Mouse (Mus musculus) liver, embryonic 12.5 days (tissue): ENCODE measurements around the gene Syf2. TPM values are rescaled to one million over a fixed set of nuclear protein-coding genes. Genes with fewer than 3 reads are reported as not detected.

ENCODE experiments used
- ATAC-seq: fragments of 200-750 bp; cut with Nextera tagmentation; 2 replicates; pipeline ENCODE4 v1.8.0; 2017; ENCODE audit warnings: moderate number of reproducible peaks, mild to moderate bottlenecking, moderate library complexity
- H3K27ac ChIP-seq: fragments of 300-500 bp; sonication (generic); 2 replicates; pipeline ENCODE4 v1.5.1; 2016; ENCODE audit warnings: mild to moderate bottlenecking
- H3K27me3 ChIP-seq: fragments of 300-500 bp; sonication (generic); replicated peaks from 2 replicates; pipeline ENCODE4 v1.6.1; 2016; ENCODE audit warnings: mild to moderate bottlenecking, moderate library complexity
- H3K36me3 ChIP-seq: fragments of 300-500 bp; sonication (generic); 2 replicates; pipeline ENCODE4 v1.6.1; 2016; ENCODE audit warnings: mild to moderate bottlenecking, moderate library complexity
- H3K4me1 ChIP-seq: fragments of 300-500 bp; sonication (generic); 2 replicates; pipeline ENCODE4 v1.6.1; 2016
- H3K4me2 ChIP-seq: fragments of 300-500 bp; sonication (generic); 2 replicates; pipeline ENCODE4 v1.6.1; 2016; ENCODE audit warnings: mild to moderate bottlenecking, moderate library complexity
- H3K4me3 ChIP-seq: fragments of 300-500 bp; sonication (generic); 2 replicates; pipeline ENCODE4 v1.5.1; 2016; ENCODE audit warnings: mild to moderate bottlenecking, moderate library complexity
- H3K9ac ChIP-seq: fragments of 300-500 bp; sonication (generic); 2 replicates; pipeline ENCODE4 v1.6.1; 2016; ENCODE audit warnings: mild to moderate bottlenecking, moderate library complexity
- H3K9me3 ChIP-seq: fragments of 300-500 bp; sonication (generic); replicated peaks from 2 replicates; pipeline ENCODE4 v1.6.1; 2016; ENCODE audit warnings: mild to moderate bottlenecking, moderate library complexity
- WGBS: fragments of 180-500 bp; shearing (Covaris S2); methylation state at CpG from one replicate; pipeline ENCODE4 v1.1.7; 2016; ENCODE audit not compliant: insufficient replicate concordance; 5-methylcytosine and 5-hydroxymethylcytosine counted together
- polyA plus RNA-seq: library from polyadenylated mRNA; unstranded; fragments of >200 nt; fragmentation: Nextera tagmentation; extraction: Ambion mirVana; gene quantifications from 2 replicates; pipeline ENCODE4 v1.2.1, GENCODE M21; 2016

Syf2 gene
- polyA plus RNA-seq, 1 experiment from 2014 or later: 70.8 TPM

DNA sequence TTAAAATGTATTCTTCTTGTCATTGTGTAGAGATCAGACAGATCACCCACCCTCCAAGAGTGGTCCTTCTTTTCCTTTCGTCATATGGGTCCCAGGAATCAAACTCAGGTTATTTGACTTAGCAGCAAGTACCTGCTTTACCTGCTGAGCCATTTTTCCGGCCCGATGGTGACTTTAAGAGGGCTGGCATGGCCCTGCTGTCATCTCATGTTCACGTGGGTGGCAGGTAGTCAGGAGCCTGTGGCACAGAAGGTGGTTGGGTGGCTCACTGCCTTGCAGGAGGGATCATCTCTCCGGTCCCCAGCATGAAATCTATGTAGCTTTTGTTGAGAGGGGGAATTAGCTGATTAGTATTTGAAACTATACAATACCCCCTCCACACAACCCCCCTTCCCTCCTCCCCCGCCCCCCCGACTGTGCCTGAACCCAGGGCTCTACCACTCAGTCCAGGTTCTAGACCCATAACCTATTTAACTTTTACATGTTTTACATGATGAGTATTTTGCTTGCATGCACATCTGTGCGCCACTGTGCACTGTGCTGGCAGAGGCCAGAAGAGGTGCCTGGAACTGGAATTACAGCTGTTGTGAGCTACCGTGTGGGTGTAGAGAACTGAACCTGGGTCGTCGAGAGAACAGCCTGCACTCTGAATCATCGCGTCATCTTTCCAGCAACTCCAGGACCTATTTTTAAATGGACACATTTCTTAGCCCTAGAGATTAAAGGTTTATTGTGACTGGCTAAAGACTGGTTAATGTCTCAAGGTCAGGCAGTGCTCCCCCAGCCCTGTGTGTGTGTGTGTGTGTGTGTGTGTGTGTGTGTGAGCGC is 15.3 kb upstream of the Syf2 start:
- peaks cover 64% of the 10 kb centered on the region for H3K4me1 ChIP-seq

DNA sequence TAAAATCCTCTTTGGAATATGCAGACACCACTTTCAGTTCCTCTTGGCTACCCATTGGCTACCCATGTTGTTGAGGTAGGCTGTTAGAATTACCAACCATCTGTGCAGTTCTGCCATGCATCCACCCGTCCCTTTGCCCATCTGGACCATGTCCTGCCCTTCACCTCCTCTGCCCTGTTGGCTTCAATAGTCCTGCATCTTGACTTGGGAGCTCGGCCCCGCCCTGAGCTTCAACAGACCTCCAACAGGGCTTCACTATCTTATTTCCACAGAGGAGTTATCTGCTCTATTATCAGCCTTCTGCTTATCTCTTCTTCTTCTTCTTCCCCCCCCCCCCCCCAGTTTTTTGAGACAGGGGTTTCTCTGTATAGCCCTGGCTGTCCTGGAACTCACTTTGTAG is 13.5 kb upstream of the Syf2 start:
- no peaks in the 10 kb centered on the region for H3K9me3 ChIP-seq
- H3K36me3 ChIP-seq: peaks cover 11% of the 10 kb centered on the region
- peak; percentile 40 for ATAC-seq
- H3K4me3 ChIP-seq: no peak overlapping the region
- 18% methylated on average over 3 of the region's 3 CpGs for WGBS
- peaks cover 71% of the 10 kb centered on the region for H3K4me1 ChIP-seq
- H3K27me3 ChIP-seq: no peaks in the 10 kb centered on the region
- H3K27ac ChIP-seq: peak overlapping the region; percentile 99
- peak overlapping the region; percentile 38 for H3K4me2 ChIP-seq
- H3K9ac ChIP-seq: peak overlapping the region; percentile 1; the same call in 1 of the 2 replicates

More for the DNA sequence above, 15.3 kb upstream of the Syf2 start:
- H3K27ac ChIP-seq: peak overlapping the region; percentile 99
- H3K27me3 ChIP-seq: no peaks in the 10 kb centered on the region
- peak overlapping the region; percentile 86 for H3K9ac ChIP-seq
- no peaks in the 10 kb centered on the region for H3K9me3 ChIP-seq
- ATAC-seq: no peak
- H3K4me3 ChIP-seq: peak overlapping the region; percentile 76
- peak overlapping the region; percentile 71 for H3K4me2 ChIP-seq
- 67% methylated on average over 14 of the region's 14 CpGs for WGBS
- peaks cover 27% of the 10 kb centered on the region for H3K36me3 ChIP-seq

DNA sequence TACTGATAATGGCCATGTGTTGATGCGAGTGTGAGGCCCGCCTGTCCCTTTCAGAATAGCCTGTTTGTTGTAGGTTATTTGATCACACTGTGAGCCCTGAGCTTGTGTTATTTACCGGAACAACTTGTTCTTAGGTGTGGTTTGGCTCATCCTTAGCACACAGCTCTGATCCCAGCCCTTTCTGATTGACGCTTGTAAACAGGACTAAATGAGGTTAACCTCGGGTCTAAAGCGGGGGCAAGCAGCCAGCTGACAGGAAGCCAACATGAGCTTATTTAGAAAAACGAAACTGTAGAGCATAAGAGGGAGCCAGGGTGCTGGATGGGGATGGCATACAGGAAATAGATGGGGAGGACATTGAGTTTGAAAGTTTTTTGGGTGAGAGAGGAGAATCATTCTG is 12.3 kb upstream of the Syf2 start:
- H3K9ac ChIP-seq: peak overlapping the region; percentile 45
- H3K4me2 ChIP-seq: no peak overlapping the region
- H3K36me3 ChIP-seq: no peaks in the 10 kb centered on the region

DNA sequence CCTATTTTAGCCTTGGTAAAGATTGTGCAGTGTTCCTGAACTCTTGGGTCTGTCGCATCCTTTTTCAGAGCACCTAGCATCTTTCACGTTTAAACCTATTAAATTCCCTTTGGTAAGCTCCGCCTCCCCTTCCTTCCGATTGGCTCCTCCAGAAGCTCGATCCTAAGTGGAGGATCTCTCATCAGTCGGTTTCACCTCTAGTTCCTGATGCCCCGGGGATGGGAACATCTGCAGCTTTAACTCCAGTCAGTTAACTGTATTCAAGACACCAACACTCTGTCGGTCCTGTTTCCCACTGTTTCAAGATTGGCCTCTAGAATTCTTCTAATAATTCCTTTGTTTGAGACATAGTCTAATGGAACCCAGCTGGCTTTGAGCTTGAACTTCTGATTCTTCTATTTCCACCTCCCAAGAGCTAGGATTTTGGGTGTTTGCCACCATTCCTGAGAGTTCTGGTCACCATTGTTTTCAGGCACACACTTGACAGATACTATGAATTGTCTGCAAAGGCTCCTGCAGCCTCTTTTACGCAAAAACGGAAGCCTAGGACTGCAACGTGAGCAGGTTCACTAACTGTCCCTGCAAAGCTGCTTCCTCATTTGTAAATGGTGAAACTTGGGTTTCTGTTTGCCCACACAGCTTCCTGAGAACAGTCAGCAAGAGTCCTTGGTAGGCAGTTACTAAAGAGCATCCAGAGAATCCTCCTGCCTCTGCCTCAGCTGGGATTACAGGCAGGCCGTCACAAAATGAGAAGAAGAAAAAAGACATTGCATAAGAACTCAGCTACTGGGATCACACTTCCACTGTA is 10.8 kb upstream of the Syf2 start:
- H3K9ac ChIP-seq: peak overlapping the region; percentile 40; the same call in 1 of the 2 replicates

More for the DNA sequence above, 12.3 kb upstream of the Syf2 start:
- peak overlapping the region; percentile 99 for H3K27ac ChIP-seq
- no peak for ATAC-seq
- no peaks in the 10 kb centered on the region for H3K27me3 ChIP-seq
- H3K4me3 ChIP-seq: no peak overlapping the region
- peaks cover 69% of the 10 kb centered on the region for H3K4me1 ChIP-seq
- 33% methylated on average over 7 of the region's 7 CpGs for WGBS
- H3K9me3 ChIP-seq: no peaks in the 10 kb centered on the region

DNA sequence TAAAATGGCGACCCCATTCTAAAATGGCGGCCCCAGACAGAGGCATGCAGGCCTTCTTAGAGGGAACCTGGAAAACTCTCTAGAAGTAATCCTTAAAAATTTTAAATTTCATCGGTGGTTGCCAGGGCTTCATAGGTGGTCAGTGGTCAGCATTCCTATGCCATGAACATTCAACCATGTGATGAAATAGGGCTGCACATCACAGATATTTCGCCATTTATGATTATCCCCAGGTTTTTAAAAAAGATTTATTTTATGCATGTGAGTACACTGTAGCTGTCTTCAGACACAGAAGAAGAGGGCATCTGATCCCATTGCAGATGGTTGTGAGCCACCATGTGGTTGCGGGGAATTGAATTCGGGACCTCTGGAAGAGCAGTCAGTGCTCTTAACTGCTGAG is 10.1 kb upstream of the Syf2 start:
- H3K4me2 ChIP-seq: no peak overlapping the region
- no peaks in the 10 kb centered on the region for H3K27me3 ChIP-seq
- ATAC-seq: no peak
- WGBS: 84% methylated on average over 6 of the region's 6 CpGs
- H3K36me3 ChIP-seq: peaks cover 18% of the 10 kb centered on the region
- H3K4me1 ChIP-seq: peaks cover 67% of the 10 kb centered on the region
- no peak overlapping the region for H3K4me3 ChIP-seq
- no peaks in the 10 kb centered on the region for H3K9me3 ChIP-seq
- peak overlapping the region; percentile 72; the same call in 1 of the 2 replicates for H3K27ac ChIP-seq
- H3K9ac ChIP-seq: no peak overlapping the region

More for the DNA sequence above, 10.8 kb upstream of the Syf2 start:
- Histone ChIP-seq H3K4me3 (no peak overlapping the region), H3K4me2 (peak overlapping the region; percentile 49), H3K27me3 (no peaks in the 10 kb centered on the region), H3K36me3 (peaks cover 11% of the 10 kb centered on the region), H3K4me1 (peaks cover 68% of the 10 kb centered on the region), H3K9me3 (no peaks in the 10 kb centered on the region), H3K27ac (peak overlapping the region; percentile 72)
- ATAC-seq: no peak
- 21% methylated on average over 12 of the region's 12 CpGs for WGBS

DNA sequence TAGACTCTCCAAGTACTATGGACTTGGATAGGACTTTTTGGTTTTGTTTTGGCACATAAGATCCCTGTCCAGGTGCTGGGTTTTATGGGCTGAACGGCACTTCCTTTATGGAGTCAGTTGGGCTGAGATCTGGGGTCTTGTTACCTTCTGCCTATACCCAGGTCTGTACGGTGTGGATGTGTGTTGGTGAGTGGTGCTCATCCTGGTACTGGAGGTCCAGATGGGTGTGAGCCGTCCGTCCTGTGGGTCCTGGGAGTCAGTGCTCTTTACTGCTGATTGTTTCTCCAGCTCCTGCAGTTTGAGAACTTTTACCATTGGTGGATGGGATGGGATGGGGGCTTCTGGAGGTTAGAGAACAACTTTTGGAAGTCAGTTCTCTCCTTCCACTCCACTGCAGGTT is 9.0 kb upstream of the Syf2 start:
- Histone ChIP-seq H3K36me3 (peaks cover 29% of the 10 kb centered on the region), H3K27ac (peak overlapping the region; percentile 99; the same call in 1 of the 2 replicates), H3K4me2 (no peak overlapping the region), H3K9me3 (no peaks in the 10 kb centered on the region), H3K4me3 (no peak overlapping the region), H3K4me1 (peaks cover 67% of the 10 kb centered on the region), H3K27me3 (no peaks in the 10 kb centered on the region), H3K9ac (no peak overlapping the region)
- 86% methylated on average over 4 of the region's 4 CpGs for WGBS
- no peak for ATAC-seq

DNA sequence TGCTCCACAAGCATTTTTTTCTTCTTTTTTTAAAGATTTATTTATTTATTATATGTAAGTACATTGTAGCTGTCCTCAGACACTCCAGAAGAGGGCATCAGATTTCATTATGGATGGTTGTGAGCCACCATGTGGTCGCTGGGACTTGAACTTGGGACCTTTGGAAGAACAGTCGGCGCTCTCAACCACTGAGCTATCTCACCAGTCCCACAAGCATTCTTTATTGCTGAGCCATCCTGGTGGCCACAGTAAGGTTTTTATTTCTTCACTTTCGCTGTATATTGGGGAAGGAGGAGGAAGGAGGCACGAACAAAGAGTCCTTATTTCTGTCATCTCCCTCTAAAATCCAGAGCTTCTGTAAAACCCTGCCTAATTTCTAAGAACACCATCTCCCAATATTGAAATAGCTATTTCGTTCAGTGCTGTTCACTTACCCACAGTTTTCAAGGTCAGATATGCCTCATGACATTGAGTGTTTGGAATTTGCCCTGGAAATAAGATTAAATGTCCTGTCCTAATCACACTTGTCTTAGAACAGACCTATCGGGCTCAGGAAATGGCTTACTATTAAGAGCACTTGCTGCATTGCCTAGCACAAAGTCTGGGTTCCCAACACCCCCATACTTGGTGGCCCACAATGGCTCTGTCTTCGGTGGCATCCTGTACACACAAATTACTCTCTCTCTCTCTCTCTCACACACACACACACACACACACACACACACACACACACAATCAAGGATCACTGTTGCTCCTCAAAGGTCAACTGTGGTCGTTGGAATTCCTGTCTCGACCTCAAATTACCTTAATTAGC is 8.4 kb upstream of the Syf2 start:
- no peak for ATAC-seq
- Histone ChIP-seq H3K4me2 (peak overlapping the region; percentile 82), H3K36me3 (peaks cover 35% of the 10 kb centered on the region), H3K27me3 (no peaks in the 10 kb centered on the region), H3K27ac (peak overlapping the region; percentile 99), H3K9me3 (no peaks in the 10 kb centered on the region), H3K4me1 (peaks cover 65% of the 10 kb centered on the region), H3K9ac (peak overlapping the region; percentile 100), H3K4me3 (peak overlapping the region; percentile 100)
- 52% methylated on average over 10 of the region's 10 CpGs for WGBS

DNA sequence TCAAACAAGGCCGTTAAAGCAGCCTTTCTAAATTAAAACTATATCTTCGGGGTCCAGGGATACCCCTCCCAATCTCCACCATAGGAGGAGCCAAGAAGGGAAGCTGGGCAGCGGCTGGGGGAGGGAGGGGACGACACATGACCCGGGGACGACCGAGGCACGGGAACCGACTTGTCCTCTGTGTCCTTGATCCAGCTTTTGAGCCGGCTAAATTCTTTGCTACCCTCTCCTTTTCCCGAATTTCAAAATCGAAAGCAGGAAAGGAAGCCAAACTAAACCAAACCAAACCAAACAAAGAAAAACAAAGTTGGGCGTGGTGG is 7.8 kb upstream of the Syf2 start:
- peaks cover 65% of the 10 kb centered on the region for H3K4me1 ChIP-seq
- peak overlapping the region; percentile 100 for H3K9ac ChIP-seq
- no peaks in the 10 kb centered on the region for H3K27me3 ChIP-seq
- 0% methylated on average over 13 of the region's 13 CpGs for WGBS
- peak; percentile 35; the same call in 1 of the 2 replicates for ATAC-seq
- peak overlapping the region; percentile 100 for H3K4me3 ChIP-seq
- no peaks in the 10 kb centered on the region for H3K9me3 ChIP-seq
- peak overlapping the region; percentile 99 for H3K27ac ChIP-seq
- peak overlapping the region; percentile 82 for H3K4me2 ChIP-seq
- H3K36me3 ChIP-seq: peaks cover 41% of the 10 kb centered on the region

DNA sequence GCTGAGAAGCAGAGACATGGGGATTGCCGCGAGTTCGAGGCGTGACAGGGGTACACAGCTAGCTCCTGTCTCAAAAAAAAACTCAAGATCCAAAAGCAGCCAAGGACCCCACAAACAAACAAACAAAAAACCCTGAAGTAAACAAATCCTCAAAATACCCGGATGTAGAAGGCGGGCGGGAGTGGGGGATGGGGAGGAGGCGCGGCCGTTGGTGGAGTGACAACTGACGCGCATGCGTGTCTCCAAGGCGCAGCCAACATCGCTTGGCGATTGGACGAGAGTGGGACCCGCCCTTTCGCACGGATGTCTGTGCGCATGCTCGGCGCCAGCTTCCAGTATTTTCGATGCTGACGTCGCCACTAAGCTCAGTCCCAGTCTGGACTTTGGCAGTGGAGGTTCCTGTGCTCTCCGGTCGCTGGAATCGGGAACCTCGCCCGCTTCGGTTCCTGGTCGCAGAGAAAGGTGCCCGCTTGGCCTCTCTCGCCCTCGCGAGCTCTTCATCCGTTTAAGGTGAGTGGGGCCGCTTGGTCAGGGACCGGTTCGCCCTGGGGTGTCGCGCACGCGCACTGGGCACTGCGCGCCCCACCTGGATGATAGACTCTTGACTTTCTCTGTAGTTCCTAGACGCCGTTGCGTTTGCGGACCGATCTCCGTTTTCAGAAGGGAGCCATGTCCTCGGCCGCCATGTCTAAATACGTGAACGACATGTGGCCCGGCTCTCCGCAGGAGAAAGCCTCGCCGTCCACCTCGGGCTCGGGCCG is 7.3 kb upstream of the Syf2 start, which contains the start of gene Rsrp1:
Gene Rsrp1, plus strand, starts transcription at position 335 of the 761 bp plus-strand sequence.
- Histone ChIP-seq H3K4me1 (peaks cover 65% of the 10 kb centered on the region), H3K9me3 (no peaks in the 10 kb centered on the region), H3K4me3 (peak within 1 kb of the TSS; percentile 100), H3K36me3 (peaks cover 46% of the 10 kb centered on the region), H3K9ac (peak within 1 kb of the TSS; percentile 100), H3K4me2 (peak within 1 kb of the TSS; percentile 82), H3K27ac (peak within 1 kb of the TSS; percentile 99), H3K27me3 (no peaks in the 10 kb centered on the region)
- WGBS: under 1% methylated on average over 64 of the region's 64 CpGs
- ATAC-seq: peak; percentile 85

DNA sequence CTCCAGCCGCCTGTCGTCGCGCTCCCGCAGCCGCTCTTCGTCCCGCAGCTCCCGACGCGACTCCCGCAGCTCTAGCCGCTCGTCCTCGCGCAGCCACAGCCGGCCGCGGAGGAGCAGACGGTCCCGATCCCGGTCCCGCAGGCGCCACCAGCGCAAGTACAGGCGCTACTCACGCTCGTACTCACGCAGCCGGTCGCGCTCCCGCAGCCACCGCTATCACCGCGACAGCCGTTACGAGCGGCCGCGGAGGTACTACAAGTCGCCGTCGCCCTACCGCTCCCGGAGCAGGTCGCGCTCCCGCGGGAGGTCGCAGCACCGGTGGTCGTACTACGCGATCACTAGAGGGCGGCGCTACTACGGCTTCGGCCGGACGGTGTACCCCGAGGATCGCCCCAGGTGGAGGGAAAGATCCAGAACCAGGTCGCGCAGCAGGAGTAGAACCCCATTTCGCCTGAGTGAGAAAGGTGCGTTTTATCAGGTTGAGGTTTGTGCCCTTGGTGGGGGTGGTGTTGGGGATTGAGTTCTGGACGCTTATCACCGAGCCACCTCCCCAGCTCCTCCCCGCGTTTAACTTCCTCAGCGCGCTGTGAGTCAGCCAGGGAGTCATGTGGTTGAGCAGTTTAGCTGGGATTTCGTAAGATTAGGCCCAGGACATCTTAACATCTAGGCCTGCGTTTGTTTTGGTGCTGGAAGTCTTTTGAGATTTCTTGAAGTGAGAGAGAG is 6.5 kb upstream of the Syf2 start:
- Histone ChIP-seq H3K4me1 (peaks cover 67% of the 10 kb centered on the region), H3K27ac (peak overlapping the region; percentile 99), H3K27me3 (no peaks in the 10 kb centered on the region), H3K9ac (peak overlapping the region; percentile 100), H3K4me3 (peak overlapping the region; percentile 100), H3K4me2 (peak overlapping the region; percentile 82), H3K9me3 (no peaks in the 10 kb centered on the region), H3K36me3 (peaks cover 53% of the 10 kb centered on the region)
- peak; percentile 73 for ATAC-seq
- WGBS: under 1% methylated on average over 75 of the region's 75 CpGs
